Mouse (Mus musculus) heart, adult 18-20 months (tissue): ENCODE data around the gene Ccdc88c. TPM values are rescaled to one million over a fixed set of nuclear protein-coding genes. Genes with fewer than 3 reads are reported as not detected.

ENCODE experiments used
- DNase-seq, 2 experiments: peaks; one replicate each; pipeline ENCODE4 v3.0.0; 2021 to 2022; ENCODE audit warnings: mixed read lengths in 1 of 2
- total RNA-seq, 2 experiments: library from RNA; stranded (reverse); gene quantifications; 2 replicates each; pipeline ENCODE4 v1.2.3; 2021

Ccdc88c gene
- total RNA-seq, 2 experiments from 2014 or later = 3.6 to 4.0 TPM

- DNase-seq = no peak
These were observed 30.9 kb downstream of the Ccdc88c start for GRCm38 (mm10) chr12:100997830-100998563.

GRCm38 (mm10) chr12:100996378-100996898 is 32.4 kb downstream of the Ccdc88c start:
- peak in 1 of 2 experiments; percentile 48 for DNase-seq

GRCm38 (mm10) chr12:100995607-100996377 is 33.1 kb downstream of the Ccdc88c start:
- DNase-seq = no peak

- no peak for DNase-seq
These were observed 34.5 kb downstream of the Ccdc88c start for GRCm38 (mm10) chr12:100994140-100995015.

GRCm38 (mm10) chr12:100993146-100993545 is 35.7 kb downstream of the Ccdc88c start:
- no peak for DNase-seq

GRCm38 (mm10) chr12:100992505-100992904 is 36.4 kb downstream of the Ccdc88c start:
- no peak for DNase-seq

- DNase-seq = no peak
These were observed 37.7 kb downstream of the Ccdc88c start for GRCm38 (mm10) chr12:100991119-100991518.

GRCm38 (mm10) chr12:100990291-100990690 is 38.6 kb downstream of the Ccdc88c start:
- no peak for DNase-seq

GRCm38 (mm10) chr12:100989780-100990288 is 39.0 kb downstream of the Ccdc88c start:
- DNase-seq = no peak

- DNase-seq = no peak
These were observed 40.3 kb downstream of the Ccdc88c start for GRCm38 (mm10) chr12:100988324-100989130.

GRCm38 (mm10) chr12:100986423-100986822 is 42.4 kb downstream of the Ccdc88c start:
- no peak for DNase-seq

- DNase-seq = no peak
These were observed 43.1 kb downstream of the Ccdc88c start for GRCm38 (mm10) chr12:100985793-100986157.

- no peak for DNase-seq
These were observed 43.6 kb downstream of the Ccdc88c start for GRCm38 (mm10) chr12:100985050-100985792.

- DNase-seq = no peak
These were observed 45.3 kb downstream of the Ccdc88c start for GRCm38 (mm10) chr12:100983565-100983964.

GRCm38 (mm10) chr12:100982217-100982616 is 46.6 kb downstream of the Ccdc88c start:
- DNase-seq = peak; percentile 38 to 60

GRCm38 (mm10) chr12:100980551-100981008 is 48.3 kb downstream of the Ccdc88c start:
- peak in 1 of 2 experiments; percentile 27 for DNase-seq

- no peak for DNase-seq
These were observed 49.2 kb downstream of the Ccdc88c start for GRCm38 (mm10) chr12:100979616-100980015.

GRCm38 (mm10) chr12:100977958-100978725 is 50.7 kb downstream of the Ccdc88c start:
- peak; percentile 48 to 54 for DNase-seq

- DNase-seq = no peak
These were observed 51.3 kb downstream of the Ccdc88c start for GRCm38 (mm10) chr12:100977551-100977950.
